Mouse (Mus musculus): Measurements from ENCODE around the gene Apln.

Apln gene

GRCm38 (mm10) chrX:48019359-48019758, 15.3 kb downstream of the Apln start:
- intact Hi-C loops (cut with DNase I): loop anchor here (5.0 kb wide), 1 partner anchor 103 kb away; no protein-coding TSS in a partner anchor

GRCm38 (mm10) chrX:48016906-48017601, 17.6 kb downstream of the Apln start:
- intact Hi-C loops (cut with DNase I): loop anchor here (5.0 kb wide), 1 partner anchor 105 kb away; no protein-coding TSS in a partner anchor

GRCm38 (mm10) chrX:48011656-48012055, 23.0 kb downstream of the Apln start:
- intact Hi-C loops (cut with DNase I): no loop called here

- intact Hi-C loops (cut with DNase I): no loop called here
Observed at GRCm38 (mm10) chrX:48006062-48006461, 28.6 kb downstream of the Apln start.

- intact Hi-C loops (cut with DNase I): no loop called here
Observed at GRCm38 (mm10) chrX:48004786-48005185, 29.9 kb downstream of the Apln start.

GRCm38 (mm10) chrX:48001151-48001550, 33.5 kb downstream of the Apln start:
- intact Hi-C loops (cut with DNase I): no loop called here

- intact Hi-C loops (cut with DNase I): loop anchor here (10.0 kb wide), 1 partner anchor 56 kb away; no protein-coding TSS in a partner anchor
Observed at GRCm38 (mm10) chrX:47998412-47998811, 36.2 kb downstream of the Apln start.

- intact Hi-C loops (cut with DNase I): loop anchor here (5.0 to 10.0 kb wide), 2 partner anchors 62 to 390 kb away; no protein-coding TSS in a partner anchor
Observed at GRCm38 (mm10) chrX:47992606-47993005, 42.0 kb downstream of the Apln start.

GRCm38 (mm10) chrX:47988024-47988423, 46.6 kb downstream of the Apln start:
- intact Hi-C loops (cut with DNase I): loop anchor here (10.0 kb wide), 1 partner anchor 427 kb away; no protein-coding TSS in a partner anchor

GRCm38 (mm10) chrX:47985000-47985619, 49.5 kb downstream of the Apln start:
- intact Hi-C loops (cut with DNase I): loop anchor here (10.0 kb wide), 1 partner anchor 430 kb away; no protein-coding TSS in a partner anchor

GRCm38 (mm10) chrX:47977078-47977477, 57.6 kb downstream of the Apln start:
- intact Hi-C loops (cut with DNase I): no loop called here

GRCm38 (mm10) chrX:47976551-47976950, 58.1 kb downstream of the Apln start:
- intact Hi-C loops (cut with DNase I): no loop called here

Measured in adrenal gland (tissue).